Comparison of ENCODE assay signal across 8 mouse cellular contexts in genomic region chr6:119482958-119483600, GRCm38 (mm10). TPM values are rescaled to one million over a fixed set of nuclear protein-coding genes. Genes with fewer than 3 reads are reported as not detected.
A peak's percentile ranks its signal among the peaks of the same experiment; 100 is the strongest.
DNase-seq lines count a peak whose midpoint lies in the region; ATAC-seq and TF ChIP-seq lines count a peak whose summit lies in the region.

No protein-coding gene starts in this region.

- H3K4me1 ChIP-seq in megakaryocyte, embryonic 14.5 days: peaks cover 69% of the 10 kb centered on the region
- H3K4me1 ChIP-seq in brown adipose tissue, adult 24 weeks (ENCODE audit: control insufficient read depth, insufficient read depth, insufficient read length, low read length): peaks cover 18% of the 10 kb centered on the region
- H3K4me1 ChIP-seq in intestine, embryonic 16.5 days (ENCODE audit: control insufficient read depth, insufficient read depth, low read length): peaks cover 31% of the 10 kb centered on the region
- H3K4me1 ChIP-seq in midbrain, postnatal 0 days (ENCODE audit: insufficient read depth, low read length): peaks cover 10% of the 10 kb centered on the region

- no peaks in the 10 kb centered on the region for H3K9me3 ChIP-seq in megakaryocyte, embryonic 14.5 days
- no peaks in the 10 kb centered on the region for H3K9me3 ChIP-seq in intestine, embryonic 16.5 days (ENCODE audit: control insufficient read depth, low read length)
- no peaks in the 10 kb centered on the region for H3K9me3 ChIP-seq in midbrain, postnatal 0 days (ENCODE audit: low read length)

- no peak for ATAC-seq in megakaryocyte, adult 5-6 weeks (ENCODE audit: poor library complexity, severe bottlenecking)
- no peak for ATAC-seq in intestine, embryonic 16.5 days
- ATAC-seq in midbrain, postnatal 0 days (ENCODE audit: low FRiP score): no peak

- peaks cover 22% of the 10 kb centered on the region for H3K36me3 ChIP-seq in megakaryocyte, embryonic 14.5 days (replicated peaks; ENCODE audit: low read length)
- no peaks in the 10 kb centered on the region for H3K36me3 ChIP-seq in intestine, embryonic 16.5 days (ENCODE audit: control insufficient read depth, insufficient read depth, low read length)
- peaks cover 6% of the 10 kb centered on the region; the same call in 1 of the 2 replicates for H3K36me3 ChIP-seq in midbrain, postnatal 0 days (ENCODE audit: insufficient read depth, low read length)

- peak overlapping the region; percentile 55 for H3K4me2 ChIP-seq in intestine, embryonic 16.5 days (ENCODE audit: low read depth, low read length)
- H3K4me2 ChIP-seq in midbrain, postnatal 0 days (ENCODE audit: low read depth, low read length, poor library complexity, severe bottlenecking): peak overlapping the region; percentile 46

- peak; percentile 67 for TF ChIP-seq CTCF in midbrain, postnatal 0 days (IDR thresholded peaks at IDR 0.05)

- WGBS in intestine, embryonic 16.5 days: 46% methylated on average over 16 of the region's 16 CpGs
- 32% methylated on average over 16 of the region's 16 CpGs for WGBS in midbrain, postnatal 0 days

- H3K27me3 ChIP-seq in megakaryocyte, embryonic 14.5 days (replicated peaks): no peaks in the 10 kb centered on the region
- no peaks in the 10 kb centered on the region for H3K27me3 ChIP-seq in intestine, embryonic 16.5 days (replicated peaks; ENCODE audit: control insufficient read depth, insufficient read depth, low read length)
- no peaks in the 10 kb centered on the region for H3K27me3 ChIP-seq in midbrain, postnatal 0 days (ENCODE audit: insufficient read depth, low read length)

- peak; percentile 71 for DNase-seq in forelimb bud, embryonic 11.5 days (ENCODE audit: low read depth, low spot score)
- peak; percentile 48 for DNase-seq in liver
- DNase-seq in midbrain, postnatal 0 days (ENCODE audit: low spot score): peak; percentile 74
- no peak for DNase-seq in natural killer cell, adult 2 months (ENCODE audit: low spot score in 2 of 2)

- H3K27ac ChIP-seq in brown adipose tissue, adult 24 weeks (replicated peaks; ENCODE audit: low read depth, low read length): peak overlapping the region; percentile 27
- no peak overlapping the region for H3K27ac ChIP-seq in intestine, embryonic 16.5 days (ENCODE audit: low read length)
- no peak overlapping the region for H3K27ac ChIP-seq in midbrain, postnatal 0 days (ENCODE audit: low read depth, low read length)

- peak overlapping the region; percentile 25; the same call in 1 of the 2 replicates for H3K9ac ChIP-seq in intestine, embryonic 16.5 days (ENCODE audit: low read depth, low read length)
- no peak overlapping the region for H3K9ac ChIP-seq in midbrain, postnatal 0 days (replicated peaks; ENCODE audit: low read length, poor library complexity, severe bottlenecking)

- H3K4me3 ChIP-seq in megakaryocyte, embryonic 14.5 days (replicated peaks): peak overlapping the region; percentile 88
- H3K4me3 ChIP-seq in brown adipose tissue, adult 24 weeks (ENCODE audit: insufficient read depth, low read depth, low read length): peak overlapping the region; percentile 39
- H3K4me3 ChIP-seq in intestine, embryonic 16.5 days (ENCODE audit: low read length): peak overlapping the region; percentile 33; the same call in 1 of the 2 replicates
- H3K4me3 ChIP-seq in midbrain, postnatal 0 days (ENCODE audit: low read depth, low read length): peak overlapping the region; percentile 23

RNA-seq across cellular contexts. Expression of gene Fbxl14, which starts 3.6 kb away (rescaled TPM):
- polyA plus RNA-seq in megakaryocyte, embryonic 14.5 days (2012; ENCODE audit: insufficient read depth, low replicate concordance): 21.7 and 35.8 TPM in 2 replicates
- total RNA-seq in megakaryocyte, adult 5-6 weeks (2015): 38.4 and 40.4 TPM in 2 replicates
- 40.1 and 42.2 TPM in 2 replicates for total RNA-seq in megakaryocyte, adult 5-6 weeks (2017)
- polyA plus RNA-seq in brown adipose tissue, adult 24 weeks (2012; ENCODE audit: insufficient read depth, insufficient read length, missing spikeins): 12.4 and 12.7 TPM in 2 replicates
- polyA plus RNA-seq in intestine, embryonic 16.5 days (2015; fragmentation: Nextera tagmentation; extraction: Ambion mirVana): 3.7 and 4.1 TPM in 2 replicates
- 45.9 and 48.2 TPM in 2 replicates for total RNA-seq in midbrain, postnatal 0 days (2014; rRNA removed)
- polyA plus RNA-seq in midbrain, postnatal 0 days (2015; fragmentation: Nextera tagmentation; extraction: Ambion mirVana): 1.7 TPM in 2 replicates

Comparison
In these comparisons a context has a peak if more than half of its experiments do, and no peak if none do; other contexts are left out.
1. H3K4me3 ChIP-seq: peak in every context shown above with its lines; median percentile 88 in megakaryocyte, embryonic 14.5 days; 39 in brown adipose tissue, adult 24 weeks; 33 in intestine, embryonic 16.5 days; 23 in midbrain, postnatal 0 days.
2. DNase-seq: peak in forelimb bud, embryonic 11.5 days (single experiment), liver (single experiment) and midbrain, postnatal 0 days (single experiment); none in natural killer cell, adult 2 months (0 of 2).